In the genomic region with DNA sequence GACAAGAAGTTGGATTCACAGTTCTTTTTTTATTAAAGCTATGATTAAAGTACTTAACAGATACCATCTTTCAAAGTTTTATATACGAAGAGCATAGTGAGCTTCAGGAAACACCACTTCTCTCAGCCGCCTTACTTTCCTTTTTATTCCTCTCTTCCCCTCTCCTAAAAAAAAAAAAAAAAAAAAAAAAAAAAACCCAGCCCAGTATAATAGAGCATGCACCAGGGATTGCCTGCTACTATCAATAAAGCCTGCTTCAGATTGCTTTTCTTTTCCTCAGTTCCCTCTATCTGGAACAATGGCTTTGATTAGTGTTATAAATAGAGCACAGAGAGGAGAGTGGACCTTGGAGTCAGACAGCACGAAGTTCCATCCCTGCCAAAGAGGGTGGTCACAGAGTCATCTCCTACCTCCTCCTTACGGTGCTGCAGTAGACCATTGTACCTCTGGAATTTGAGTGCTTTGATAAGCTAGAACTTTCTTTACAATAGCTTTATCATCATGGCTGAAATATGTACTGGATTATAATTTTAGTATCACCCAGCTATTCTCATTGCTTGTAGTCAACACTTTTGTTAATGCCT, we compare ENCODE assay signal across 10 mouse cellular contexts. TPM values are rescaled to one million over a fixed set of nuclear protein-coding genes. Genes with fewer than 3 reads are reported as not detected.
DNase-seq lines count a peak whose midpoint lies in the region; ATAC-seq and TF ChIP-seq lines count a peak whose summit lies in the region.
"Had no signal": no experiment of that assay in that cellular context is flagged by ENCODE, and none has a peak within 500 bp of the region (broad histone marks: within the 10 kb centered on the region; RNA-seq: fewer than 3 reads in every experiment).

No protein-coding gene starts in this region.

- no peak overlapping the region for H3K4me3 ChIP-seq in liver, embryonic 11.5 days (ENCODE audit: low read depth, low read length)
- H3K4me3 ChIP-seq in olfactory bulb, adult 2 months (ENCODE audit: insufficient read depth, low read depth, low read length) = peak overlapping the region; percentile 43

- H3K9me3 ChIP-seq in liver, embryonic 11.5 days (ENCODE audit: control insufficient read depth, low read length) = no peaks in the 10 kb centered on the region

- H3K9ac ChIP-seq in liver, embryonic 11.5 days (ENCODE audit: low read depth, low read length) = no peak overlapping the region

- peaks cover 40% of the 10 kb centered on the region for H3K27me3 ChIP-seq in liver, embryonic 11.5 days (replicated peaks; ENCODE audit: control insufficient read depth, insufficient read depth, low read length)

- ATAC-seq in liver, embryonic 11.5 days (replicated peaks; ENCODE audit: low FRiP score) = no peak

- H3K27ac ChIP-seq in liver, embryonic 11.5 days (ENCODE audit: low read depth, low read length) = no peak overlapping the region
- H3K27ac ChIP-seq in olfactory bulb, adult 2 months (ENCODE audit: insufficient read depth, low read depth, low read length) = peak overlapping the region; percentile 95

- WGBS in liver, embryonic 11.5 days = 47% methylated on average over 4 of the region's 4 CpGs
- WGBS in olfactory bulb, adult 2 months = 16% methylated on average over 4 of the region's 4 CpGs

- TF ChIP-seq POLR2A in olfactory bulb, adult 2 months (IDR thresholded peaks at IDR 0.05; ENCODE audit: insufficient read depth, low read depth, low read length) = no peak

- peaks cover 11% of the 10 kb centered on the region for H3K4me1 ChIP-seq in liver, embryonic 11.5 days (replicated peaks; ENCODE audit: control insufficient read depth, insufficient read depth, low read length)
- H3K4me1 ChIP-seq in olfactory bulb, adult 2 months (ENCODE audit: control insufficient read depth, insufficient read depth, low read length) = no peaks in the 10 kb centered on the region; the same call in 1 of the 2 replicates

- no peak for TF ChIP-seq CTCF in olfactory bulb, adult 2 months (IDR thresholded peaks at IDR 0.05; ENCODE audit: insufficient read depth, low read depth, low read length)

- H3K4me2 ChIP-seq in liver, embryonic 11.5 days = 0 out of 2 replicates have a peak overlapping the region, but pooled peaks have one; percentile 17

- DNase-seq in embryo, embryonic 10.5 days (ENCODE audit: low spot score) = peak; percentile 13
- DNase-seq in embryo, embryonic 9.5 days (ENCODE audit: extremely low spot score) = no peak
- DNase-seq in retina, embryonic 14.5 days (ENCODE audit: low spot score) = peak; percentile 19
- no peak for DNase-seq in retina, postnatal 1 day
- DNase-seq in liver, embryonic 11.5 days (ENCODE audit: low spot score) = no peak
- no peak for DNase-seq in yolk sac, embryonic 10.5 days (ENCODE audit: low spot score)
- DNase-seq in adrenal gland, postnatal 25 days = no peak
- DNase-seq: adrenal gland, postnatal 10 days; right cerebral cortex, postnatal 14 days had no signal

- no peaks in the 10 kb centered on the region for H3K36me3 ChIP-seq in liver, embryonic 11.5 days (ENCODE audit: control insufficient read depth, insufficient read depth, low read length)

RNA-seq across cellular contexts. Expression of gene March5, which starts 30.4 kb away (rescaled TPM):
- 117 and 130 TPM in 2 replicates for polyA plus RNA-seq in liver, embryonic 11.5 days (2014; fragmentation: Nextera tagmentation; extraction: Ambion mirVana)
- polyA plus RNA-seq in olfactory bulb, adult 2 months (2012; ENCODE audit: insufficient read depth, insufficient read length, low replicate concordance, missing spikeins) = not detected in 2 replicates
- 98.8 and 117 TPM in 2 replicates for total RNA-seq in adrenal gland, postnatal 25 days (2021)

RNA-seq across cellular contexts. Expression of gene Cpeb3, which starts 31.4 kb away (rescaled TPM):
- polyA plus RNA-seq in liver, embryonic 11.5 days (2014; fragmentation: Nextera tagmentation; extraction: Ambion mirVana) = 1.3 and 2.0 TPM in 2 replicates
- not detected in 2 replicates for polyA plus RNA-seq in olfactory bulb, adult 2 months (2012; ENCODE audit: insufficient read depth, insufficient read length, low replicate concordance, missing spikeins)
- 17.2 and 31.9 TPM in 2 replicates for total RNA-seq in adrenal gland, postnatal 25 days (2021)

Comparison
In these comparisons a context has a peak if more than half of its experiments do, and no peak if none do; other contexts are left out.
1. DNase-seq: peak in embryo, embryonic 10.5 days (single experiment) and retina, embryonic 14.5 days (single experiment); none in embryo, embryonic 9.5 days (single experiment), retina, postnatal 1 day (single experiment), liver, embryonic 11.5 days (single experiment), yolk sac, embryonic 10.5 days (single experiment) and adrenal gland, postnatal 25 days (single experiment).